Mouse (Mus musculus): ENCODE data around the gene Dagla. TPM values are rescaled to one million over a fixed set of nuclear protein-coding genes. Genes with fewer than 3 reads are reported as not detected.

The Dagla gene
- polyA plus RNA-seq, 1 experiment from 2014 or later: 11.5 TPM

DNA sequence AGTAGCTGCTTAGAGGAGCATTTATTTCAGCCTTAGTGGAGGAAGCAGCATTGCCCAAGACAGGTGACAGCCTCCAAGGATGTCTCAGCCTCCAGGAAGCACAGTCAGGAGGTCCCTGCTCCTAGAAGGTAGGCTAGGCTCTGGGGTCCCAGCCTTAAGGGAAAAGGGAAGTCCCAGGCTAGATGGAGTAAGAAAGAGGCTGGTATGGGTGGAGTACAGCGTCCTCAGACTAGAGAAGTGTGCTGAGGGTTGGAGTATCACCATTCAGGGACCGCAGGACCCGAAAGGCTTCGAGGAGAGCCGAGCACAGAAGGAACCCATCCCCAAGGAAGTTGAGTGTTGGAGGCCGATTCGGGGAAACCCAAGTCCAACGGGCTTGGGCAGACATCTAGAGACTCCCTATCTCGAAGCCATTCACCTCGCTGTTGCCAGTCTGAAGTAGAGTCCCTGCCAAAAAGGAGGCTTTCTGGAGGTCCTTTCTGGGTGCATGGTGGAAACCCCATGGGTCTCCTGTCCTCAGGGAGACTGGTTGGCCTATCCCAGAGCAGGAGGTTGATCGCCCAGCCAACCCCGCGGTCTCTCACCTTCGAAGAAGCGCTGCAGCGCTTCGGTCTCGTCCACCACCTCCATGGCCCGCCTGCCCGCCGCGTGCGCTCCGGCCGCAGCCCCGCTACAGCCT is 64.6 kb downstream of the Dagla start:
- peak overlapping the region; percentile 79 for H3K4me2 ChIP-seq (ENCODE audit: low read length)
- peak overlapping the region; percentile 61 for H3K9ac ChIP-seq (ENCODE audit: low read depth, low read length)
- ATAC-seq: peak; percentile 21
- peaks cover 4% of the 10 kb centered on the region for H3K27me3 ChIP-seq (replicated peaks; ENCODE audit: control insufficient read depth, insufficient read depth, low read length)
- no peaks in the 10 kb centered on the region for H3K9me3 ChIP-seq (ENCODE audit: control insufficient read depth, low read length)
- peak overlapping the region; percentile 47 for H3K4me3 ChIP-seq (ENCODE audit: low read length)
- WGBS: 3% methylated on average over 25 of the region's 26 CpGs
- no peak overlapping the region for H3K27ac ChIP-seq (ENCODE audit: low read depth, low read length)
- no peaks in the 10 kb centered on the region; the same call in 1 of the 2 replicates for H3K4me1 ChIP-seq (ENCODE audit: control insufficient read depth, insufficient read depth, low read depth, low read length)
- H3K36me3 ChIP-seq (ENCODE audit: control insufficient read depth, insufficient read depth, low read length): no peaks in the 10 kb centered on the region

DNA sequence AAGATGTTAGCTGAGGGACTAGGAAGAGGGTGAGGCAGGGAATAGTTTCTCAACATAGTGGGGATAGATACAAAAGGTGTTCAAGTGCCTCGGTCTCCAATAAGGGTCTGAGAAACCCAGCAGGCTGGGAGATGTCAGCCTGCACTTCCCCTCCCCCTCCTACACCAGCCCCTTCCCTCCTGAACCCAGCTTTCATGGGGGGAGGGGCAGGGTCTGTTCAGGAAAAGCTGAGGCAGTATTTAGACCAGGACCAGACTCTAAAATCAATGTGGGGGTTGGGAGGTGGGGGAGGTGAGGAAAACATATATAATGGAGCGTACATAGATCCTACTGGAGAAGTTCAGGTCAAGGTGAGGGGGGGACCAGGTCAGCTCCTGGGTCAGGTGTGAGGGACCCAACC is 65.3 kb downstream of the Dagla start:
- 53% methylated on average over 2 of the region's 2 CpGs for WGBS
- no peak overlapping the region for H3K9ac ChIP-seq (ENCODE audit: low read depth, low read length)
- no peak for ATAC-seq

DNA sequence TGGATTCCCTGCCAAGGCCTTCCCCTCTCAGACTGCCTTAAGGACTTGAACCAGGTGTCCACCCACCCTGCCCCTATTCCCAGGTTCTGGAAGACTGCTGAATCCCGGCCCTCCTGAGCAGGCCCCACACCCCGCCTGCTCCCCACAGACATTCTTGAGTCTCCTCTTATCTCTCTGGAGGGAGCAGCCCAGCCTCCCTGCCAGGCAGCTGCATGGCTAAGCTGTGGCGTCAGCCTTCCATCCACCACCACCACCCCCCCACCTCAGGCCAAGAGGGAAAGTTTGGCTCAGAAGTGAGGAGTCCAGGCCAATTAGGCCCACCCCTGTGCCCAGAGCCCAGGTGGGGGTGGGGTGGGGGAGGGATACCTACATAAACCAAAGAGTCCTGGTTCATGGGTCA is 66.2 kb downstream of the Dagla start:
- no peaks in the 10 kb centered on the region for H3K36me3 ChIP-seq (ENCODE audit: control insufficient read depth, insufficient read depth, low read length)
- H3K27me3 ChIP-seq (replicated peaks; ENCODE audit: control insufficient read depth, insufficient read depth, low read length): peaks cover 4% of the 10 kb centered on the region
- H3K9me3 ChIP-seq (ENCODE audit: control insufficient read depth, low read length): no peaks in the 10 kb centered on the region
- no peak for ATAC-seq
- no peaks in the 10 kb centered on the region; the same call in 1 of the 2 replicates for H3K4me1 ChIP-seq (ENCODE audit: control insufficient read depth, insufficient read depth, low read depth, low read length)
- WGBS: 76% methylated on average over 3 of the region's 3 CpGs
- no peak overlapping the region for H3K4me3 ChIP-seq (ENCODE audit: low read length)
- H3K9ac ChIP-seq (ENCODE audit: low read depth, low read length): no peak overlapping the region
- H3K4me2 ChIP-seq (ENCODE audit: low read length): no peak overlapping the region
- H3K27ac ChIP-seq (ENCODE audit: low read depth, low read length): no peak overlapping the region

More for the DNA sequence above, 65.3 kb downstream of the Dagla start:
- no peak overlapping the region for H3K27ac ChIP-seq (ENCODE audit: low read depth, low read length)
- H3K4me3 ChIP-seq (ENCODE audit: low read length): no peak overlapping the region
- no peaks in the 10 kb centered on the region; the same call in 1 of the 2 replicates for H3K4me1 ChIP-seq (ENCODE audit: control insufficient read depth, insufficient read depth, low read depth, low read length)
- H3K9me3 ChIP-seq (ENCODE audit: control insufficient read depth, low read length): no peaks in the 10 kb centered on the region
- H3K27me3 ChIP-seq (replicated peaks; ENCODE audit: control insufficient read depth, insufficient read depth, low read length): peaks cover 4% of the 10 kb centered on the region
- H3K4me2 ChIP-seq (ENCODE audit: low read length): no peak overlapping the region
- H3K36me3 ChIP-seq (ENCODE audit: control insufficient read depth, insufficient read depth, low read length): no peaks in the 10 kb centered on the region

DNA sequence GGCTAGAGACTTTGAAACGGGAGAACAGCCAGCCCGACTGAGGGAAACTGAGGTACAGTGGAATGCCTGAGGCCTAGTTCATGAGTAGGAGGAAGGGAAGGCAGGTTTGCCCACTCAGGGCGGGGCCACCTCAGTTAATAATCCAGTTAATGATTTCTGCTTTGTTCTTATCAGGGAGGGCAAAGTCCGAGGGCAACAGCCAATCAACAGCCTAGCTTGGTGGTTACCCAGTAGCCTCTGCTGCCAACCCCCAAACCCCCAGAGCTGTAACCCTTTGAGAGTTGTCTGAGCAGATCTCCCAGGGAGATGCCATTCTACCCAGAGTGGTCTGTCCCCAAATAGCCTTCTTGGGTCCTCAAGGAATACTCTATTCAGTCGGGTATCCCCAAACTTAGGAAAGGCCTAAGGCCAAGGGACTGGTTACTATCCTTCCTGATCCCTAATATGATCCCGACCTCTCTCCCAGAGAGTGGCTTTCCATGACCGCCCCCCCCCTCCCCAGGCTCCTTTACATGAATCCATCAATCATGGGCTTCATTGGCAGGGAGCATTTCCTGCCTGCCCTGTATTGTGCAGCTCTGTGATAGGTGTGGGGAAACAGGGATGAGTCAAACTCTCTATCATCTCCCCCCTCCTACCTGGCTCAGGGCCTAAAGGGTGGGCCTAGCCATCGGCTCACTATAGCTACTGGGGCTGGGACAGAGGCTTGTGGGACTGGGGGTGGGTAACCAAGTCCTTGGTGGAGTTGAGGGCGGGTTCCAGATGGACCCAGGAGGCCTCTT is 68.7 kb downstream of the Dagla start:
- H3K9me3 ChIP-seq (ENCODE audit: control insufficient read depth, low read length): no peaks in the 10 kb centered on the region
- H3K36me3 ChIP-seq (ENCODE audit: control insufficient read depth, insufficient read depth, low read length): no peaks in the 10 kb centered on the region
- 81% methylated on average over 9 of the region's 9 CpGs for WGBS
- no peak overlapping the region for H3K4me2 ChIP-seq (ENCODE audit: low read length)
- H3K9ac ChIP-seq (ENCODE audit: low read depth, low read length): no peak overlapping the region
- peaks cover under 1% of the 10 kb centered on the region for H3K27me3 ChIP-seq (replicated peaks; ENCODE audit: control insufficient read depth, insufficient read depth, low read length)
- no peak for ATAC-seq
- H3K4me3 ChIP-seq (ENCODE audit: low read length): no peak overlapping the region
- no peaks in the 10 kb centered on the region; the same call in 1 of the 2 replicates for H3K4me1 ChIP-seq (ENCODE audit: control insufficient read depth, insufficient read depth, low read depth, low read length)
- H3K27ac ChIP-seq (ENCODE audit: low read depth, low read length): no peak overlapping the region

DNA sequence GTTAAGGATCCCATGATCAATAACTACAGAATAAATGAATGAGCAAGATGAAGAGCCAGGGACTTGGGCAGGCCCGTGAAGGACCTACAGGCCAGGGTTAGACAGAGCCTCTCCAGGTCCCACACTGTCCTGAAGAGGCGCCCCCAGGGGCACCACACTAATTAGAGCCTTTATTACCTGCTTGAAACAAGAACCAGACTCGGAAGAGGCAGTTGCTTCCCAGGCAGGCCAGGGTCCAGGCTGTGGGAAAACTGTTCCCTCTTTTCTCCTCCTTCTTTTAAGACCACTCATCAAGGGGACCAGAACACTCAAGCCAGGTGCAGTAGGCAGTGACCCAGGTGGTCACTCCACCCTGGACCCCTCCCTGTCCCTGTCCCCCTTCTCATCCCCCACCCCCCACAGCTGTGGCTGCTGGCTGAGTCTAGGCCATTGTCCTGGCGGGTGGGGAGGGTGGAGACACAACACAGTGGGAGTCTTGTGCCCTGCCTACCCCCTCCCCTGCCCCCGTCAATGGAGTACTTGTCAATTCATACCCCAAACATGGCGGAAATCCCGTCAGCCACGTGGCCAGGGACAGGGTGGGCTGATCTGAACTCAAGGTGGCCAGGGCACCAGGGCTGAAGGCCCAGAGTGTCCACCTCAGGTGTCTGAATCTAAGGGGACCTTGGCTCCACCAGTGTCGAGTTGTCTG is 72.2 kb downstream of the Dagla start:
- H3K36me3 ChIP-seq (ENCODE audit: control insufficient read depth, insufficient read depth, low read length): no peaks in the 10 kb centered on the region
- H3K9me3 ChIP-seq (ENCODE audit: control insufficient read depth, low read length): no peaks in the 10 kb centered on the region
- H3K4me2 ChIP-seq (ENCODE audit: low read length): no peak overlapping the region
- no peaks in the 10 kb centered on the region; the same call in 1 of the 2 replicates for H3K27me3 ChIP-seq (replicated peaks; ENCODE audit: control insufficient read depth, insufficient read depth, low read length)
- H3K4me3 ChIP-seq (ENCODE audit: low read length): no peak overlapping the region
- H3K4me1 ChIP-seq (ENCODE audit: control insufficient read depth, insufficient read depth, low read depth, low read length): no peaks in the 10 kb centered on the region
- H3K9ac ChIP-seq (ENCODE audit: low read depth, low read length): no peak overlapping the region
- 37% methylated on average over 8 of the region's 9 CpGs for WGBS
- no peak overlapping the region for H3K27ac ChIP-seq (ENCODE audit: low read depth, low read length)
- no peak for ATAC-seq

DNA sequence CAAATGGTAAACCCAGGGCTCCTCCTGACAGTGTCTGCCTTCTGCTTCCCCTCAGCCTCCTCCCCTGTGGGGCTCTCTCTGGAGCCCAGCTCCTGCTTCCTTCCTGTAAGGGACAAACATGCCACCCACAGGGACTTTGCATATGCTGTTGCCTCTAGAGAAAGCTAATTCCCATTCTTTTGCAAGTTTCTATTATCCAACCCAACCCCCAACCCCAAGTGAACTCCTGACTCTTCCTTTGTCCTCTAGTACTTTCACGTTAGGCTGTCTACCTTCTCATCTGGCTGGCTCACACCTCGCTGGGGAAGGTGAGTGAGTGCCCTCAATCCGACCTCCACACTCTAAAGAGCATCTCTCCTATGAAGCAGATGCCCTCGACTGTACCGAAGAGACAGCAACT is 72.8 kb downstream of the Dagla start:
- Histone ChIP-seq H3K27me3 (replicated peaks; ENCODE audit: control insufficient read depth, insufficient read depth, low read length) (no peaks in the 10 kb centered on the region; the same call in 1 of the 2 replicates), H3K9ac (ENCODE audit: low read depth, low read length) (no peak overlapping the region), H3K4me1 (ENCODE audit: control insufficient read depth, insufficient read depth, low read depth, low read length) (no peaks in the 10 kb centered on the region), H3K4me3 (ENCODE audit: low read length) (no peak overlapping the region), H3K9me3 (ENCODE audit: control insufficient read depth, low read length) (no peaks in the 10 kb centered on the region), H3K27ac (ENCODE audit: low read depth, low read length) (no peak overlapping the region), H3K36me3 (ENCODE audit: control insufficient read depth, insufficient read depth, low read length) (no peaks in the 10 kb centered on the region), H3K4me2 (ENCODE audit: low read length) (no peak overlapping the region)
- ATAC-seq: no peak
- 17% methylated on average over 5 of the region's 5 CpGs for WGBS

DNA sequence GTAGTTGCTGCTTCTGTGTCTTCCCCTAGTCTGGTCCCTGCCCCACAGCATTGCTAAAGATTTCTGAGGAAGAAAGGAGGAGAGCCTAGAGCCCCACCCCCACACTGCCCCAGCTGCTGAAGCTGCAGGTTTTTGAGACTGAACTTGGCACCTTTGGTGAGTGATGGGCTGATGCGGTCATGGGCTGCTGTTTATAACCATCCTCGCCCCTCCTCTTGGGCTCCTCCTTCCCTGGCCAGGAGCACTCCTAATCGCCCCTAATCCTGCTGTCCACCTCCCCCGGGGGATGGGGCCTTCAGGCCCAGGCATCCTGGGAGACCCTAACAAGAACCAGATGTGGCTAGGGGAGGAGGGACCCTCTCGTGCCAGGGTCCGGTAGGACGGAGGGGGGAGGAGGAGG is 73.7 kb downstream of the Dagla start:
- Histone ChIP-seq H3K36me3 (ENCODE audit: control insufficient read depth, insufficient read depth, low read length) (no peaks in the 10 kb centered on the region), H3K27me3 (replicated peaks; ENCODE audit: control insufficient read depth, insufficient read depth, low read length) (no peaks in the 10 kb centered on the region; the same call in 1 of the 2 replicates), H3K27ac (ENCODE audit: low read depth, low read length) (no peak overlapping the region), H3K4me1 (ENCODE audit: control insufficient read depth, insufficient read depth, low read depth, low read length) (no peaks in the 10 kb centered on the region), H3K9me3 (ENCODE audit: control insufficient read depth, low read length) (no peaks in the 10 kb centered on the region), H3K9ac (ENCODE audit: low read depth, low read length) (no peak overlapping the region), H3K4me3 (ENCODE audit: low read length) (no peak overlapping the region), H3K4me2 (ENCODE audit: low read length) (no peak overlapping the region)
- WGBS: 20% methylated on average over 7 of the region's 7 CpGs
- no peak for ATAC-seq

DNA sequence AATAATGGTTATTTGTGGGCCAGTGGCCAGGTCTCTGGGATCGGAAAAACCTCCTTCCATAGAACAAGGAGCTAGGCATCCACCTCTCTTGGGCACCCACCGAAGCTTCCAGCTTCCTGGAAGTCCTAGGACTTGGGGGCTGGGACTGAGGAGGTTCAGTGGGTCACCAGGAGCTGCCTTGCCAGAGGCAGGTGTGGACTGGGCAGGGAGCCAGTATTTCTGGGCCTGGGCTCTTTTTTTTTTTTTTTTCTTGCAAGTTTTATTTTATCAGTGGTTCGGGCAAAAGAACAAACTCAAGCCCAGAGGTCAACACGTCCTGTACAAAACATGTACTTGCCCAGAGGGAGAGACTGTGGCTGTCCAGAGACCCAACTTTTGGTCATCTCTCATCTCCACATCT is 78.9 kb downstream of the Dagla start:
- WGBS: 79% methylated on average over 4 of the region's 4 CpGs
- no peak for ATAC-seq
- no peak overlapping the region for H3K4me2 ChIP-seq (ENCODE audit: low read length)
- H3K27ac ChIP-seq (ENCODE audit: low read depth, low read length): no peak overlapping the region
- no peaks in the 10 kb centered on the region for H3K27me3 ChIP-seq (replicated peaks; ENCODE audit: control insufficient read depth, insufficient read depth, low read length)
- no peaks in the 10 kb centered on the region for H3K36me3 ChIP-seq (ENCODE audit: control insufficient read depth, insufficient read depth, low read length)
- no peak overlapping the region for H3K4me3 ChIP-seq (ENCODE audit: low read length)
- H3K9me3 ChIP-seq (ENCODE audit: control insufficient read depth, low read length): no peaks in the 10 kb centered on the region
- no peak overlapping the region for H3K9ac ChIP-seq (ENCODE audit: low read depth, low read length)
- H3K4me1 ChIP-seq (ENCODE audit: control insufficient read depth, insufficient read depth, low read depth, low read length): no peaks in the 10 kb centered on the region
